In the genomic region with DNA sequence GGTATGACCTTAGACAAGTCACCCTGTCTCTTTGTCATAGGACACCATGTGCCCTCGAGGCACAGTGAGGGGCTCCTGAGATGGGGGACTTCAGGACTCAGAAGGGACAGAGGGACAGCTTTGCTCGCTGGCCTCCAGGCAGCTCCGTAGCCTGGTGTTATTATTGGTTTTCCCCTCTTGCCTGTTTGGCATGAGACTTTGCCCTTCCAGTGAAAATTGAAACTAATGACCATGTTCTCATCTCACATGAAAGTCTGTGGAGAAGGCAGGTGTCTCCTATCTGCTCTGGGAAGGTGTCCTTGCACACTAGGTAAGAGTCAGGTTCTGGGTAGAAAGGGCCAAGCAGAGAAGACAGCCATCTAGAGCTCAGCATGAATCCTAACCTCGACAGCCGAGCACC, we compare ENCODE assay signal across 12 mouse cellular contexts.
"Had no signal": no experiment of that assay in that cellular context is flagged by ENCODE, and none has a peak within 500 bp of the region (broad histone marks: within the 10 kb centered on the region; RNA-seq: fewer than 3 reads in every experiment).

No protein-coding gene starts in this region.

- H3K27me3 ChIP-seq: lung, embryonic 15.5 days; neural tube, embryonic 13.5 days had no signal

- H3K9me3 ChIP-seq: liver, embryonic 13.5 days; lung, embryonic 15.5 days; midbrain, embryonic 12.5 days; neural tube, embryonic 13.5 days had no signal

- H3K36me3 ChIP-seq: liver, embryonic 13.5 days; lung, embryonic 15.5 days; midbrain, embryonic 12.5 days; neural tube, embryonic 13.5 days had no signal

- H3K9ac ChIP-seq: liver, embryonic 13.5 days; liver, postnatal 0 days; lung, embryonic 15.5 days; neural tube, embryonic 13.5 days had no signal

- H3K4me1 ChIP-seq: liver, embryonic 13.5 days had no signal

- H3K4me3 ChIP-seq: layer of hippocampus, adult 2 months; liver, embryonic 13.5 days; lung, embryonic 15.5 days; midbrain, embryonic 12.5 days; neural tube, embryonic 13.5 days had no signal

- DNase-seq: kidney, postnatal 10 days; liver, embryonic 13.5 days; liver, postnatal 0 days; lung, postnatal 14 days; right cerebral cortex, postnatal 14 days; thymus, postnatal 14 days had no signal

- H3K27ac ChIP-seq: layer of hippocampus, adult 2 months; liver, embryonic 13.5 days; lung, embryonic 15.5 days; midbrain, embryonic 12.5 days; neural tube, embryonic 13.5 days; stomach, postnatal 0 days had no signal

- ATAC-seq: liver, postnatal 0 days; midbrain, embryonic 16.5 days had no signal
